Mouse (Mus musculus) gastrocnemius, postnatal 10 days (tissue): ENCODE data around the gene Olfr191. TPM values are rescaled to one million over a fixed set of nuclear protein-coding genes. Genes with fewer than 3 reads are reported as not detected.
"Not testable (repeated sequence)": the region's sequence is repeated elsewhere in the genome, so short reads cannot be mapped to it uniquely, and the experiment has no call there.

Experiments used
- DNase-seq: peaks from one replicate; pipeline ENCODE4 v3.0.0; 2021; ENCODE audit warnings: mixed read lengths
- long read RNA-seq, 2 experiments: library from polyadenylated mRNA; stranded (forward); transcript quantifications; one replicate each; pipeline ENCODE4 v2.0.0; 2021
- total RNA-seq, 2 experiments: library from RNA; stranded (reverse); gene quantifications; 2 replicates each; pipeline ENCODE4 v1.2.3; 2021

Gene Olfr191
- not detected for total RNA-seq
- long read RNA-seq, experiment 1 = 0 reads
- long read RNA-seq, experiment 2 = 0 reads

DNA sequence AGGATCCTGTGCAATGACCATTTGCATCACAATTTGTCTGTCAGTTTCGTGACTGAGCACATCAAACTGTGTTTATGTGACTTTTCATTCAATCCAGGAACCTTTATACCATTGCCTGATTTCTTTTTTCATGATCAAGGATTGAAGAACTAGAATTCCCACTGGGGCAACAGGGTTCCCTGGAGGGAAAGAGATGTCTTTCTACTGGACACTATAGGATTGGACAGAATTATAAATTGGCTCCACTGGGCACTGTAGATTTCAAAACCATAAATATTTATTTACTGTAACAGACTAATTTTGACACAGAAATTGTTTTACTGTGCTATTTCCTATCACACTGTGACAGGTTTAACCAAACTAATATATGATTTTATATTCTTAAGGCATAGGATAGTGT lies at the start of gene Olfr191:
Gene Olfr191, minus strand, starts transcription at position 101 of the 400 bp plus-strand sequence.
- not testable (repeated sequence) for DNase-seq

DNA sequence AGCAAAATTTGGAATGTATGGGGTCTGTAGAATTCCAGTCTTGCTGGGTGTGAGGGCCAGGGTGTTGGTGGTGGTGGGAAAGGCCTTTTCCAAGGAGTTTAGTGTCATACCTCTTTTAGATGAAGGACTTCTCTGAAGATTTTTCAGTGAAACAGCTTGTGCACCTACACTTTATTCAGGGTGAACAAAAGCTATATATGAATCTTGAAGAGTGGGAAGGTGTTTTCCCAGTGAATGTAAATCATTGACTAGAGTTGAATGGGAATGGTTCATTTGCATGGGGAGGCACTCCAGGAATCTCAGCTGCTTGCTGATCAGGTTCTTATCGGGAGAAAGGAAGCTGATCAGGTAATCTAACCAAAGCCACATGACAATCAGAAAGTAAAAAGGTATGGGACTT lies 41.1 kb upstream of the Olfr191 start:
- no peak for DNase-seq

DNA sequence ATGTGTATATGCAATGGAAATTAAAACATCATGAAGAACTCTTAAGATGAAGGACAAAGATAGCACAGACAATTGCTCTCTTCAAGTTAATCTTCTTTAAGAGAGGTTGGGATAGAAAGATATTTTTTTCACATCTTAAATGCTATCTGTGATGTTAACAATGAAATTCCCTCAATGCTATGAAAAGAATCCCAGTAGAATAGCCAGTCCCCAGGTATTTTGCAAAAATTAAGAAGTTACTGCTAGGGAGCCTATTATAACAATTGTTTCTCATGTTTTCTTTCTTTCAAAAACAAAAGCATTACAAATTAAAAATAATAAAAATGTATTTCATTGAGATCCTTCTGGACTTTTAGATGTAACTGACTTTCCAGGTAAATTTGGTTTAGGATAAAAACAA lies 31.3 kb upstream of the Olfr191 start, which contains the start of gene Olfr194:
Gene Olfr194, minus strand, starts transcription at position 101 of the 400 bp plus-strand sequence.
- DNase-seq = no peak

DNA sequence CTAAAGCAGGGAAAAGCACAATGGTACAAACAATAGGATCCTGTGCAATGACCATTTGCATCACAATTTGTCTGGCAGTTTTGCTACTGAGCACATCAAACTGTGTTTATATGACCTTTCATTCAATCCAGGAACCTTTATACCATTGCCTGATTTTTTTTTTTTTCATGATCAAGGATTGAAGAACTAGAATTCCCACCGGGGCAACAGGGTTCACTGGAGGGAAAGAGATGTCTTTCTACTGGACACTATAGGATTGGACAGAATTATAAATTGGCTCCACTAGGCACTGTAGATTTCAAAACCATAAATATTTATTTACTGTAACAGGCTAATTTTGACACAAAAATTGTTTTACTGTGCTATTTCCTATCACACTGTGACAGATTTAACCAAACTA lies 22.2 kb upstream of the Olfr191 start, which contains the start of gene Olfr193:
Gene Olfr193, minus strand, starts transcription at position 101 of the 400 bp plus-strand sequence.
- no peak for DNase-seq

DNA sequence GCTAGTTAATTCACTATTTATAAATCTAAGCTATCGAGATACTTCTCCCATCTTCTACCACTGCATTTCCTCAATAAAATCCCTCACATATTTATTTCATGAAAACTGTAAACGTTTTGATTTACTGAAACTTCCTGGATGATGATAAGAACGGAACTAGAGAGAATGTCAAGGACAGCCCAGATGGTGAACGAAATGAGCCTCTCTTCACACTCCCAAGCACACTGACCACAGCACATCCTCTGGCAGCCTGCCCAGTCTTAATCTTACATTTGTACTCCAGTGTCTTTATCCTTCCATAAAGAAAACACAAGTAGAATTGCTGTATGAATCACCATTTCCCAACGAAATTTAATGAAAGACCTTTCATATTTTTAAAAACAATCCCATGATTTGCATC lies 18.9 kb upstream of the Olfr191 start:
- not testable (repeated sequence) for DNase-seq

DNA sequence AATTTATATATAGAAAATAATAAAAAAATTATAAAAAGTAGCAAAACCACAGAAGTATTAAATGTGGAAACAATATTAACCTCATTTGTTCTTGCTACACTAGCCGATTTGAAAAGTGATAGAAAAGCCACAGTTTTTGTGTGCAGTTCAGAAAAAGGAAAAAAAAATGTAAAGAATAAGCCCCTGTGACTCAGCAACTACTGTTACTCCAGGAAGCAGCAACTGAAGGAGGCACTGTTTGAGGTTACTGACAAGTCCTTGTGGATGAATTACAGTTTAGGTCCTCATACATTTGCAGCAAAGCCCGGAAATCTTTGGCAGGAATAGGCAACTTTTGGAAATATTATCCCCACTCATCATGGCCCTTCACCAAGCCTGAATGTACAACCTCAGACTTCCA lies 15.7 kb upstream of the Olfr191 start:
- DNase-seq = no peak

DNA sequence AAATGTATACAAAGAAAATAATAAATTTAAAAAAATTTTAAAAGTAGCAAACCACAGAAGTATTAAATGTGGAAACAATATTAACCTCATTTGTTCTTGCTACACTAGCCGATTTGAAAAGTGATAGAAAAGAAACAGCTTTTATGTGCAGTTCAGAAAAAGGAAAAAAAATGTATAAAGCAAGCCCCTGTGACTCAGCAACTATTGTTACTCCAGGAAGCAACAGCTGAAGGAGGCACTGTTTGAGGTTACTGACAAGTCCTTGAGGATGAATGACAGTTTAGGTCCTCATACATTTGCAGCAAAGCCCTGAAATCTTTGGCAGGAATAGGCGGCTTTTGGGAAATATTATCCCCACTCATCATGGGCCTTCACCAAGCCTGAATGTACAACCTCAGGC lies 8.5 kb downstream of the Olfr191 start:
- DNase-seq = not testable (repeated sequence)

DNA sequence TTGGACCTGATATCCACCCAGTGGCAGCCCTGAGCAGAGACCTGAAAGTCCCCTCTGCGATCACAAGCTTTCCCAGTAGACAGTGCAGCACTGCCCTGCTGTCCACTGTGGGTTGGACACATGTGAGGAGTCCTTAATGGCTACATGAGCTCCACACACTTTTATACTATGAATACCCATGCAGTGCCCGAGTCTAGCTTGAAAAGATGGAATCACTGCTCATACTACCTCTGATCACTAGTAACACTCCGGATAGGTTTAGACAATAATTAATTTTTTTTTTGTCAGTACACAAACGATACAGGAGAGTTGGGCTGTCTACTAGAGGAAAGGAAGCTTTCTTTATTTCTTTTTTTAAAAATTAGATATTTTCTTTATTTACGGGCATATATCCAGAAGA lies 11.7 kb downstream of the Olfr191 start, which contains the start of gene Olfr190:
Gene Olfr190, minus strand, starts transcription at position 101 of the 400 bp plus-strand sequence.
- no peak for DNase-seq

DNA sequence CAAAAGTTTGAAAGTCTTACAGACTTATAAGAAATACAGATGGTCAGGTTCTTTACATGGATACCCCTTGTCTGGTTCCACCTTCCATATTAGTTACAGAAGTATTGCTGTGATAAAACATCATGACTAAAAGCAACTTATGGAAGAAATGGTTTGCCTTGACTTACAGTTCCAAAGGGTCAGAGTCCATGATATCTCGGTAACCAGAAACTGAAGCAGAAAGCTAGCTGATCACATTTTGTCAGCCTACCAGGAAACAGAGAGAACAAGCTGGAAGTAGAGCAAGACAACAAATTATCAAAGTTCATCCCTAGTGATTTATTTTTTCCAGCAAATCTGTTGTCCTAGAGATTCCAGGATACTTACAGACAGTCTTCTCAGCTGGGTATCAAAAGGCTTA lies 16.1 kb downstream of the Olfr191 start:
- no peak for DNase-seq

DNA sequence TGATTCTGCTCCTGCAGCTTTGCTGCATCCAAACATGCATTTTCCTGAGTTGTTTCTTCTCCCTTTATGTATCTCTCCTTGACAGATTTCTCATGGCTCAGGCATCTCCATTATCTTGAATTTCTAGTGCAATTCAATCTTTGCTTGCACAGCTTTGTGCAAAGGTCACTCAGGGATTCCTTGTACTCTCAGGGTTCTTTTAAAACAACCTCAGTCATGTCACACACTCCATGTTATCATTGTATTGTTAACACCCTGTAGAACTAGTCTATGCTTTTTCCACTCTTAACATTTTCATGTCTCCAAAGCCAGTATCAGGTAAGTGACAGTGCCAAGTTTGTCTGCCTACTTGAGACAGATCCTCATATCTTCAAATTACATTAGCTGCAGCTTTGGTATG lies 17.9 kb downstream of the Olfr191 start:
- DNase-seq = no peak

DNA sequence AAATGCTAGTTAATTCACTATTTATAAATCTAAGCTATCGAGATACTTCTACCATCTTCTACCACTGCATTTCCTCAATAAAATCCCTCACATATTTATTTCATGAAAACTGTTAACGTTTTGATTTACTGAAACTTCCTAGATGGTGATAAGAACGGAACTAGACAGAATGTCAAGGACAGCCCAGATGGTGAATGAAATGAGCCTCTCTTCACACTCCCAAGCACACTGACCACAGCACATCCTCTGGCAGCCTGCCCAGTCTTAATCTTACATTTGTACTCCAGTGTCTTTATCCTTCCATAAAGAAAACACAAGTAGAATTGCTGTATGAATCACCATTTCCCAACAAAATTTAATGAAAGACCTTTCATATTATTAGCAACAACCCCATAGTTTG lies 27.2 kb downstream of the Olfr191 start:
- not testable (repeated sequence) for DNase-seq

DNA sequence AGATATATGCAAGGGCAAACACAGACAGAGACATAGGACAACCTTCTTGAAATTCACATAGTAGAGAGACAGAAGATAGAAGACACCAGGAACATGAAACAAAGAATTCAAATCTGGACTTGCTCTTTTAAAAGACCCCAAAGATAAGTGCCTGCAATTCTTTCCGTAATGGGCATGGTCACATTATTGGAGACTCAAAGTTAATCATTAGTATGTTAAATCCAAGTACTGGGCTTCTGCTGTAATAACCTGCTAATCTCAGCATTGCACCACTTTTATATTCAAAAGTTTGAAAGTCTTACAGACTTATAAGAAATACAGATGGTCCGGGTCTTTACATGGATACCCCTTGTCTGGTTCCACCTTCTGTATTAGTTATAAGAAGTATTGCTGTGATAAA lies 40.3 kb downstream of the Olfr191 start:
- DNase-seq = not testable (repeated sequence)

DNA sequence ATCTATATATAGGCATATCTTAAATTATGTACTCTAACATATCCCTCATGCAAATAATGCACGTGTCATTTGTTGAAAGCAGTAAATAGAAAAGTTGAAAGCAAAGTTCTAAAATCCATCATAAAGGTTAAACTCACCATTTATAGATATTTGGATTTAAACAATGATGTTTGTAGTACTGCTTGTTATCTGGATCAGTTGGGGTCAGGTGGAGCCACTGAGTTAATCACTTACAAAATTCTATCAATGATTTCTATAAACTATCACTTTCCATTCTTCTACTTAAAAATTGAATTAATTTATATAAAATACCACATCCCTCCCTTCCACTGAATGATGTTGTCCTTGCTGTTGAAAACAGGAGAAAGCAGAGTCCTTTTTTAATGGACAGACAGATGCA lies 40.8 kb downstream of the Olfr191 start:
- DNase-seq = no peak

DNA sequence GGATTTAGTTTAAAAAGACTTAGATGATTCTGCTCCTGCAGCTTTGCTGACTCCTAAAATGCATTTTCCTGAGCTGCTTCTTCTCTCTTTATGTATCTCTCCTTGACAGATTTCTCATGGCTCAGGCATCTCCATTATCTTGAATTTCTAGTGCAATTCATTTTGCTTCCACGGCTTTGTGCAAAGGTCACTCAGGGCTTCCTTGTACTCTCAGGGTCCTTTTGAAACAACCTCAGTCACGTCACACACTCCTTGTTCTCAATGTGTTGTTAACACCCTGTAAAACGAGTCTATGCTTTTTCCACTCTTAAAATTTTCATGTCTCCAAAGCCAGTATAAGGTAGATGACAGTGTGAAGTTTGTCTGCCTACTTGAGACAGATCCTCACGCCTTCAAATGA lies 42.0 kb downstream of the Olfr191 start:
- DNase-seq = no peak

DNA sequence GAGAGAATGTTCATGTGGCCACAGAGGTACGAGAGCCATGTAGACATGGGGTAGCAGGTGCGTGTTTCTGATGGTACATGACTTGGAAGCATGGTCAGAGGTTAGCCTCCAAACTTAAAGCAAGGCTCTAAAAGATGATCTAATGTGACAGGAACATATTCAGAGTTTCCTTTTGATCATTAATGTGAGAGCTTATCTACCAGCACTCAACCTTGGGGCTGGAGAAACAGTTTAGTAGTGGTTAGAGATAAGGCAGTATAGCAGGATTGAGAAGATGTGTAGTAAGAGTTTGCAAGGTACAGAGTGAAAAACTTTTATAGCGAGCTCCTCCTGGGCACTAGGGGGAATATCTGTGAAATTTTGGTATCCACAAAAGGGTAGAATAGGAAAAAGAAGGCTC lies 43.8 kb downstream of the Olfr191 start:
- DNase-seq = no peak

DNA sequence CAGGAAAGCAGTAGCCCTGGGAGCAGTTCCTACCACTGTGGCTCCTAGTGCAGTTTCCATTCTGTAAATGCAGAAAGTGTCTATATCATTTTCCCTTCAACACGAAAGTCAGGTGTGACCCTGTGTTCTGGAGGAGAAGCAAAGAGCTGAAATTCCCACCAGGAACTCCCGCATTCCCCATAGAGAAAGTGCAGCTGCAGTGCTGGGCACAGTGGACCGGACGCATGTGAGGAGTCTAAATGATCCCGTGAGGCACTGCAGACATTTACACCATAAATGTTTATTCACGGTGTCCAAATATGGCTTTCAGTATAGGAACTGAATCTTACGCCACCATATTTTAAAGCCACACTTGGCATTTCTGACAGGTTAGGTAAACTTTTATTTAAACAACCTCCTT lies 49.9 kb downstream of the Olfr191 start, which contains the start of gene Olfr187:
Gene Olfr187, minus strand, starts transcription at position 58 of the 400 bp plus-strand sequence.
- DNase-seq = no peak

Other genes with a start within 250 kb of the Olfr191 start
- not detected for gene Olfr177, start 215.1 kb downstream of the Olfr191 start, total RNA-seq
- gene Olfr178, start 197.8 kb downstream of the Olfr191 start, total RNA-seq = not detected
- not detected for gene Olfr181, start 161.1 kb downstream of the Olfr191 start, total RNA-seq
- gene Olfr180, start 160.4 kb downstream of the Olfr191 start, total RNA-seq = not detected
- gene Olfr183, start 94.5 kb downstream of the Olfr191 start, total RNA-seq = not detected
- not detected for gene Olfr186, start 59.5 kb downstream of the Olfr191 start, total RNA-seq
- not detected for gene Olfr187, start 50.1 kb downstream of the Olfr191 start, total RNA-seq
- gene Olfr190, start 11.8 kb downstream of the Olfr191 start, total RNA-seq = not detected
- not detected for gene Olfr193, start 22.1 kb upstream of the Olfr191 start, total RNA-seq
- gene Olfr194, start 31.2 kb upstream of the Olfr191 start, total RNA-seq = not detected
- not detected for gene Olfr195, start 57.2 kb upstream of the Olfr191 start, total RNA-seq
- not detected for gene Olfr196, start 80.6 kb upstream of the Olfr191 start, total RNA-seq
- gene Olfr198, start 113.7 kb upstream of the Olfr191 start, total RNA-seq = not detected
- not detected for gene Olfr199, start 129.9 kb upstream of the Olfr191 start, total RNA-seq
- not detected for gene Olfr201, start 182.8 kb upstream of the Olfr191 start, total RNA-seq
- gene Olfr202, start 197.0 kb upstream of the Olfr191 start, total RNA-seq = not detected
- gene Olfr203, start 209.1 kb upstream of the Olfr191 start, total RNA-seq = not detected
- not detected for gene Olfr204, start 228.4 kb upstream of the Olfr191 start, total RNA-seq
- gene Olfr205, start 241.3 kb upstream of the Olfr191 start, total RNA-seq = not detected